Mouse (Mus musculus): Measurements from ENCODE around the gene Itgb5.

Itgb5 gene

DNA sequence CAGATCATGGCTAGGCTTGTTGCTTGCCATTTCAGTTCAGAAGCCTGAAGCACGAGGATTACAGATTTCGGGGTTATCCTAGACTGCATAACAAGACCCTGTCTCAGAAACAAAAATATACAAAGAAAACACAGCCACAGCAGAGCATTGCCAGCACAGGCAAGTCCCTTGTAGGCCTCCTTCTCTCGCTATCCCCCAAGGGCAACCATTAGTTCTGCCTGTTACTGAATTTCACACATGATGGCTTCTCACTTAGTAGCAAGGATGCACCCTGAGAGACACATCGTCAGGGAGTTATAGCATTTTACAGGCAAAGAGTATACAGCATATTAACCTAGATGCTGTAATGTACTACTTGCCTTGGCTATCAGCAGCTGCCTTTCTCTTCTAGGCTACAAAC is 78.8 kb downstream of the Itgb5 start:
- DNase-seq (ENCODE audit: low spot score) = no peak

GRCm38 (mm10) chr16:33914997-33915396 is 85.5 kb downstream of the Itgb5 start:
- DNase-seq (ENCODE audit: low spot score) = no peak

DNA sequence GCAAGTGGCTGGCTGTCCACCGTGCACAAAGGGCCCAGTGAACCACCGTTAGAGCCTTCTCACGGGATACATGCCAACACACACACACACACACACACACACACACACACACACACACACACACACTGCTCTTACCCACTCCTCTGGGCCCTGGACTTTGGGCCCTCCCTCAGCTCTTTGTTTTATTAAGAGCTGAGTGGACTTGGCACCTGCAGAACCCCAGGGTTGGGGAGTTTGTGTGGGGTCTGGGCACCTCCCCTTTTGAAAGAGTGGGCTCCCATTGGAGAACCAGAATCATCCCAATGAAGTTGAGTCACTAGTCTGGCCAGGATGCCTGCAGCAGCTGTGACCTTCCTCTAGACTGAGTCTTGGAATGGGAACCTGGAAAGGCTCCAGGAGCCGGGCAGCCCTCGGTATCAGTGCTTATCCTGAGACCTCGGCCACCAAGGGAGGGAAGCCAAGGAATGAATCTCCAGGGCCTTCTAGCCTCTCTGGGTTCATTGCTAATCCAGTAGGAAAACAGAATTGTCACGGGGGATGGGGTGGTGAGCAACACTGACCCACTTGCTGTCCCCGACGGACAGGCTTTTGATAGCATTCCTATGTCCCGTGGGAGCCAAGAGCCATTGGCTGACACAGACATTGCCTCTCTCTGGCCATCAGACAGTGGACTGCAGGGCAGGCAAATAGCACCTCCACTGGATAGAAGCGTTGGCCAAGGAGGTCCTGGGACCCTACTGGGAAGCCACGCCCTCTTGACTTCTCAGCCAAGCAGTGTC is 87.2 kb downstream of the Itgb5 start:
- DNase-seq (ENCODE audit: low spot score) = peak; percentile 28

GRCm38 (mm10) chr16:33917390-33917789 is 87.9 kb downstream of the Itgb5 start:
- DNase-seq (ENCODE audit: low spot score) = no peak

- no peak for DNase-seq (ENCODE audit: low spot score)
Observed at GRCm38 (mm10) chr16:33917926-33918325, 88.5 kb downstream of the Itgb5 start.

GRCm38 (mm10) chr16:33921514-33921913 is 92.0 kb downstream of the Itgb5 start:
- DNase-seq (ENCODE audit: low spot score) = no peak

GRCm38 (mm10) chr16:33922111-33923000 is 92.9 kb downstream of the Itgb5 start:
- no peak for DNase-seq (ENCODE audit: low spot score)

DNA sequence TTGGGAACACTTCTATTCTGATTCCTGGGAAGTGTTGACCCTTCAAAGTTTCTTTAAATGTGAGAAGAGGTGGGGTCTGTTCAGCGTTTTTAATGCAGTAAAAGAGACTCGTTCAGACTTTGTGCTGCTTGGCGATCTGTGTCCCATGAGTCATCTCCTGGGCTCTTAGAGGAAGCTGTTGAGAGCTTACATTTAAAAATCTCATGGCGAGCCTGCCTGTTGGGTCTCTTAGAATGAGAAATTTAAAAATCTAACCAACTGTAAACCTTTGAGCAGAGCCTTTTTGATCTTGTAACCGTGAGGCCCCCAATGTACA is 93.5 kb downstream of the Itgb5 start:
- no peak for DNase-seq (ENCODE audit: low spot score)

- DNase-seq (ENCODE audit: low spot score) = no peak
Observed at GRCm38 (mm10) chr16:33923758-33924157, 94.3 kb downstream of the Itgb5 start.

- no peak for DNase-seq (ENCODE audit: low spot score)
Observed at GRCm38 (mm10) chr16:33927263-33927824, 97.9 kb downstream of the Itgb5 start.

GRCm38 (mm10) chr16:33928788-33929462 is 99.5 kb downstream of the Itgb5 start:
- DNase-seq (ENCODE audit: low spot score) = no peak

DNA sequence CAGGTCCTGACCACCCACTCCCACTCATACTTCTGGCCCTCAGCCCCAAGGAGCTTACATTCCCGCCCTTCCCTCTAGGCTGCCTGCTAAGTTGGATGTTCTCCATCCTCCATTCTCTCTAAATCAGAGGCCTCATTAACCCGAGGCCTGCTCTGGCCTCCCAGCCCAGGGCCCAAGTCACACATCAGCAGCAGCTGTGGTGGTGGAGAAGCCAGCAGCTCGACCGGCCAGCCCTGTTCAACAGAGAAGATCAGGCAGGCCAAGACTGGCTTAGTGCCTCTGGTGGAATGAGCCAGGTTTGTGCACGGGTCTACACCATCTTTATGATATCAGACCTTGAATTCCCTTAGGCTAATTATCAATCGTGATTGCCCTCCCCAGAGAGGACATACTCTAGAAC is 101.3 kb downstream of the Itgb5 start:
- DNase-seq (ENCODE audit: low spot score) = no peak

- DNase-seq (ENCODE audit: low spot score) = no peak
Observed at GRCm38 (mm10) chr16:33931682-33932081, 102.2 kb downstream of the Itgb5 start.

GRCm38 (mm10) chr16:33932126-33932525 is 102.7 kb downstream of the Itgb5 start:
- no peak for DNase-seq (ENCODE audit: low spot score)

- DNase-seq (ENCODE audit: low spot score) = no peak
Observed at GRCm38 (mm10) chr16:33933411-33933810, 103.9 kb downstream of the Itgb5 start.

GRCm38 (mm10) chr16:33934701-33935406 is 105.4 kb downstream of the Itgb5 start:
- no peak for DNase-seq (ENCODE audit: low spot score)

GRCm38 (mm10) chr16:33935407-33935785 is 105.9 kb downstream of the Itgb5 start:
- no peak for DNase-seq (ENCODE audit: low spot score)

- no peak for DNase-seq (ENCODE audit: low spot score)
Observed at GRCm38 (mm10) chr16:33936885-33937284, 107.4 kb downstream of the Itgb5 start.

DNA sequence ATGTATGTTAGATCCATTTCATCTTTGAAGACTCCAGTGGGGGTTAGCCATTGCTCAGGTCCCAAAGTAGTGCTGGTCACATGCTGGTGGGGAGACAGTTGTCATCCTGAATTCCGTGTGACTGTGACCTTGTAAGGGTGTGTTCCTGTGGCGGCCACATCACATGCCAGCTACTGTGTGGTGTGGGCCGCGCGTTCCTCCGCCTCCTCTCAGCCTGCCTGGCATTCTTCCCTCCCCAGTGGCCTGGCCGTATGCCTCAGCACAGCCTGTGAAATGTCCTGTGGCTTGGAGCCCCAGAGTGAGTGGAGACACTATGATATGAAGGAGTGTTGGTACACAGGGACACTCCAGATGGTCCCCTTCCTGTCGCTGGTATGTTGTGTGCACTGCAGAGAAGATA is 108.1 kb downstream of the Itgb5 start:
- peak; percentile 28 for DNase-seq (ENCODE audit: low spot score)

DNA sequence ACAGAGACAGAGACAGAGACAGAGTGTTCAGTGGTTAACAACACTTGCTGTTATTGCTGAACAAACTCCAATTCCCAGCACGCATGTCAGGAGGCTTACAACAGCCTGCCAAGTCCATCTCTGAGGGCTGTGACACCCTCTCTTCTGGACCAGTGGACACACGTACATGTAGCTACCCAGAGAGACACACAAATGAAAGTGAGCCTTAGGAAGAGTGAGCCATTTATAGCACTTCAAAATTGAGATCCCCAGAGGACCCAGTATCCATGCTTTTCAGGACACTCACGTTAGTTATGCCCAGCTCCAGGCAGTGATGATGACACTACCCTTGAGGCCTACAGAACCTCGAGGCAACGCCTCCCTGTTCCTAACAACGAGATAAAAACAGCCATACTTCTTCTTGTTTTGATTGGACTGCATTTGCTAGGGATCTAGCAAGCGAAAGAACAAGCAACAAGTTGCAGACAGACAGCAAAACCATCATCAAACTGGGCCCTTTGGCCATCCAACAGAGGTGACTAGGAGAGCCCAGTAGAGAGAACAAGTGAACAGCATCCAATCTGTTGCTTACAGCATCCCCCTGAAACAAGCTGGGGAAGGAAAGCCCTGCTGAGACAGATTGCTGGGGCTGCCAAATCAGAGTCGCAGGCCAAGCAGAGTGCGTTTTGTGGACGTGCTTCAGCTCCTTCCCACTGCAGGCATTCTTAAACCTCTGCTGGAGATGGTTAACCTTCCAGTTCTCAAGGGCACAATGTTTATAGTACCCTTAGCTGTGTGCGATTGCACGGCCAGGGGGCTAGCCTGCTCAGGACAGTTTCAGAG is 109.1 kb downstream of the Itgb5 start:
- no peak for DNase-seq (ENCODE audit: low spot score)

- DNase-seq (ENCODE audit: low spot score) = no peak
Observed at GRCm38 (mm10) chr16:33939133-33939531, 109.7 kb downstream of the Itgb5 start.
